Mouse (Mus musculus) cortical plate, adult 2 months (tissue): ENCODE data around the gene Tescl. TPM values are rescaled to one million over a fixed set of nuclear protein-coding genes. Genes with fewer than 3 reads are reported as not detected.

Source experiments
- H3K27ac ChIP-seq: fragments of 200-500 bp; 2 replicates; pipeline ENCODE4 v1.5.1; 2012; ENCODE audit warnings: low read length, control low read depth, inconsistent platforms; ENCODE audit not compliant: insufficient read depth
- H3K4me1 ChIP-seq: fragments of 200-500 bp; 2 replicates; pipeline ENCODE4 v1.6.1; 2011; ENCODE audit warnings: low read length; ENCODE audit not compliant: control insufficient read depth, insufficient read depth
- H3K4me3 ChIP-seq: fragments of 200-500 bp; 2 replicates; pipeline ENCODE4 v1.5.1; 2011; ENCODE audit warnings: mild to moderate bottlenecking, low read length, control low read depth; ENCODE audit not compliant: insufficient read depth
- CTCF ChIP-seq: fragments of 200-500 bp; IDR thresholded peaks from 2 replicates; pipeline ENCODE4 v1.5.1; 2011; ENCODE audit warnings: mild to moderate bottlenecking, control low read depth, low read length; ENCODE audit not compliant: insufficient read depth; ENCODE audit errors: extremely low read depth
- POLR2A ChIP-seq: fragments of 200-500 bp; IDR thresholded peaks from 2 replicates; pipeline ENCODE4 v1.6.1; 2011; ENCODE audit warnings: mild to moderate bottlenecking, low read length, control low read depth; ENCODE audit not compliant: insufficient read depth; ENCODE audit errors: extremely low read depth
- polyA plus RNA-seq: library from polyadenylated mRNA; depleted of rRNA; stranded (reverse); fragments of >200 nt; gene quantifications from 2 replicates; pipeline ENCODE4 v1.2.3, GENCODE M21; 2012

The Tescl gene
- polyA plus RNA-seq, 1 experiment = 0.29 TPM

- Histone ChIP-seq H3K27ac (no peak overlapping the region), H3K4me1 (no peaks in the 10 kb centered on the region), H3K4me3 (no peak overlapping the region)
- peak; percentile 12; the same call in 1 of the 2 replicates for TF ChIP-seq CTCF
- TF ChIP-seq POLR2A = no peak
These were observed 4.5 kb upstream of the Tescl start for GRCm38 (mm10) chr7:24338241-24338640.

GRCm38 (mm10) chr7:24335699-24336309 lies 2.1 kb upstream of the Tescl start:
- Histone ChIP-seq H3K27ac (no peak overlapping the region), H3K4me3 (no peak overlapping the region), H3K4me1 (no peaks in the 10 kb centered on the region)
- TF ChIP-seq POLR2A (no peak), CTCF (peak; percentile 59)

GRCm38 (mm10) chr7:24327281-24327975 lies 6.3 kb downstream of the Tescl start:
- TF ChIP-seq POLR2A (no peak), CTCF (no peak)
- Histone ChIP-seq H3K27ac (no peak overlapping the region), H3K4me1 (0 out of 2 replicates have a peak, but pooled peaks cover 1% of the 10 kb centered on the region), H3K4me3 (no peak overlapping the region)

GRCm38 (mm10) chr7:24326273-24327135 lies 7.2 kb downstream of the Tescl start:
- Histone ChIP-seq H3K4me3 (0 out of 2 replicates have a peak overlapping the region, but pooled peaks have one; percentile 6), H3K4me1 (0 out of 2 replicates have a peak, but pooled peaks cover 1% of the 10 kb centered on the region), H3K27ac (no peak overlapping the region)
- TF ChIP-seq POLR2A (no peak), CTCF (no peak)

- 0 out of 2 replicates have a peak, but pooled peaks cover 1% of the 10 kb centered on the region for H3K4me1 ChIP-seq
- TF ChIP-seq POLR2A (no peak), CTCF (no peak)
- H3K4me3 ChIP-seq = peak overlapping the region; percentile 6; the same call in 1 of the 2 replicates
- H3K27ac ChIP-seq = no peak overlapping the region
These were observed 8.0 kb downstream of the Tescl start for GRCm38 (mm10) chr7:24325675-24326128.

GRCm38 (mm10) chr7:24325197-24325596 lies 8.5 kb downstream of the Tescl start:
- TF ChIP-seq CTCF (no peak), POLR2A (no peak)
- Histone ChIP-seq H3K27ac (0 out of 2 replicates have a peak overlapping the region, but pooled peaks have one; percentile 49), H3K4me3 (0 out of 2 replicates have a peak overlapping the region, but pooled peaks have one; percentile 6), H3K4me1 (0 out of 2 replicates have a peak, but pooled peaks cover 1% of the 10 kb centered on the region)

GRCm38 (mm10) chr7:24322593-24322992 lies 11.1 kb downstream of the Tescl start:
- TF ChIP-seq POLR2A (no peak), CTCF (no peak)
- no peak overlapping the region for H3K27ac ChIP-seq
- no peak overlapping the region for H3K4me3 ChIP-seq
- 0 out of 2 replicates have a peak, but pooled peaks cover 1% of the 10 kb centered on the region for H3K4me1 ChIP-seq

- H3K4me1 ChIP-seq = peaks cover 4% of the 10 kb centered on the region
- TF ChIP-seq POLR2A (no peak), CTCF (no peak)
These were observed 14.8 kb downstream of the Tescl start for GRCm38 (mm10) chr7:24318942-24319341.

GRCm38 (mm10) chr7:24316567-24317092 lies 17.1 kb downstream of the Tescl start, which contains the start of gene Zfp94:
Gene Zfp94, minus strand, starts transcription at chr7:24316666.
- Histone ChIP-seq H3K27ac (no peak within 1 kb of the TSS), H3K4me3 (peak within 1 kb of the TSS; percentile 91), H3K4me1 (peaks cover 4% of the 10 kb centered on the region)
- TF ChIP-seq POLR2A = peak; percentile 85
- no peak for TF ChIP-seq CTCF

More at GRCm38 (mm10) chr7:24318942-24319341, 14.8 kb downstream of the Tescl start:
- Histone ChIP-seq H3K4me3 (no peak overlapping the region), H3K27ac (no peak overlapping the region)
